Mouse (Mus musculus) frontal cortex, adult 2 months (tissue): ENCODE results near the gene D3Ertd254e. TPM values are rescaled to one million over a fixed set of nuclear protein-coding genes. Genes with fewer than 3 reads are reported as not detected.
"Not testable (repeated sequence)": the region's sequence is repeated elsewhere in the genome, so short reads cannot be mapped to it uniquely, and the experiment has no call there.

Experiments
- DNase-seq, 2 experiments: peaks; one replicate each; pipeline ENCODE4 v3.0.0; 2022; ENCODE audit warnings: low spot score in 1 of 2; ENCODE audit errors: extremely low spot score in 1 of 2
- polyA plus RNA-seq: library from polyadenylated mRNA; depleted of rRNA; stranded (reverse); fragments of >200 nt; gene quantifications from 2 replicates; pipeline ENCODE4 v1.2.3, GENCODE M21; 2012; rRNA removed

D3Ertd254e gene
- 5.3 and 6.2 TPM in 2 replicates for polyA plus RNA-seq

GRCm38 (mm10) chr3:36150934-36151686 lies at the start of gene D3Ertd254e:
D3Ertd254e (plus strand) TSS chr3:36151017.
- DNase-seq = peak; percentile 94 to 95

GRCm38 (mm10) chr3:36116076-36116475 lies 34.7 kb upstream of the D3Ertd254e start:
- no peak for DNase-seq

- no peak for DNase-seq
These were observed 30.9 kb upstream of the D3Ertd254e start for GRCm38 (mm10) chr3:36119684-36120548.

- not testable (repeated sequence) for DNase-seq
These were observed 24.6 kb upstream of the D3Ertd254e start for GRCm38 (mm10) chr3:36126176-36126575.

GRCm38 (mm10) chr3:36136152-36136551 lies 14.7 kb upstream of the D3Ertd254e start:
- DNase-seq = no peak

GRCm38 (mm10) chr3:36137560-36137959 lies 13.3 kb upstream of the D3Ertd254e start:
- DNase-seq = peak in 1 of 2 experiments; percentile 31

GRCm38 (mm10) chr3:36138171-36138660 lies 12.6 kb upstream of the D3Ertd254e start:
- no peak for DNase-seq

- no peak for DNase-seq
These were observed 11.8 kb upstream of the D3Ertd254e start for GRCm38 (mm10) chr3:36138996-36139395.

GRCm38 (mm10) chr3:36150537-36150933 lies 282 bp upstream of the D3Ertd254e start:
- no peak for DNase-seq

GRCm38 (mm10) chr3:36155268-36155667 lies 4.5 kb downstream of the D3Ertd254e start:
- no peak for DNase-seq

GRCm38 (mm10) chr3:36170670-36171210 lies 19.9 kb downstream of the D3Ertd254e start:
- DNase-seq = no peak

GRCm38 (mm10) chr3:36171348-36171747 lies 20.5 kb downstream of the D3Ertd254e start:
- DNase-seq = no peak

- no peak for DNase-seq
These were observed 22.9 kb downstream of the D3Ertd254e start for GRCm38 (mm10) chr3:36173761-36174160.

- DNase-seq = peak in 1 of 2 experiments; percentile 84
These were observed 30.7 kb downstream of the D3Ertd254e start for GRCm38 (mm10) chr3:36181519-36181918.

GRCm38 (mm10) chr3:36186510-36186909 lies 35.7 kb downstream of the D3Ertd254e start:
- DNase-seq = no peak

GRCm38 (mm10) chr3:36189243-36189642 lies 38.4 kb downstream of the D3Ertd254e start:
- DNase-seq = no peak

GRCm38 (mm10) chr3:36201098-36201497 lies 50.3 kb downstream of the D3Ertd254e start:
- no peak for DNase-seq

- DNase-seq = peak; percentile 45 to 81
These were observed 52.1 kb downstream of the D3Ertd254e start for GRCm38 (mm10) chr3:36202932-36203331.

- no peak for DNase-seq
These were observed 56.9 kb downstream of the D3Ertd254e start for GRCm38 (mm10) chr3:36207520-36208264.
